Mouse (Mus musculus) stomach, embryonic 16.5 days (tissue): Measurements from ENCODE around the gene Lmna. TPM values are rescaled to one million over a fixed set of nuclear protein-coding genes. Genes with fewer than 3 reads are reported as not detected.
A peak's percentile ranks its signal among the peaks of the same experiment; 100 is the strongest.

Experiments
- ATAC-seq: fragments of 200-750 bp; cut with Nextera tagmentation; 2 replicates; pipeline ENCODE4 v1.8.0; 2017; ENCODE audit warnings: moderate number of reproducible peaks, moderate TSS enrichment; ENCODE audit not compliant: insufficient read depth, low FRiP score
- H3K27ac ChIP-seq: fragments of 300-500 bp; sonication (generic); 2 replicates; pipeline ENCODE4 v1.5.1; 2014; ENCODE audit warnings: low read length
- H3K27me3 ChIP-seq: fragments of 300-500 bp; sonication (generic); 2 replicates; pipeline ENCODE4 v1.6.1; 2014; ENCODE audit warnings: low read length, control low read depth, mixed read lengths; ENCODE audit not compliant: control insufficient read depth, insufficient read depth
- H3K36me3 ChIP-seq: fragments of 300-500 bp; sonication (generic); 2 replicates; pipeline ENCODE4 v1.6.1; 2014; ENCODE audit warnings: low read length; ENCODE audit not compliant: control insufficient read depth, insufficient read depth
- H3K4me1 ChIP-seq: fragments of 300-500 bp; sonication (generic); 2 replicates; pipeline ENCODE4 v1.6.1; 2014; ENCODE audit warnings: low read length, control low read depth, mixed read lengths; ENCODE audit not compliant: control insufficient read depth, insufficient read depth
- H3K4me2 ChIP-seq: fragments of 300-500 bp; sonication (generic); 2 replicates; pipeline ENCODE4 v1.6.1; 2014; ENCODE audit warnings: low read depth, low read length, mixed read lengths
- H3K4me3 ChIP-seq: fragments of 300-500 bp; sonication (generic); replicated peaks from 2 replicates; pipeline ENCODE4 v1.5.1; 2014; ENCODE audit warnings: mild to moderate bottlenecking, low read length
- H3K9ac ChIP-seq: fragments of 300-500 bp; sonication (generic); 2 replicates; pipeline ENCODE4 v1.6.1; 2014; ENCODE audit warnings: low read length
- H3K9me3 ChIP-seq: fragments of 300-500 bp; sonication (generic); replicated peaks from 2 replicates; pipeline ENCODE4 v1.6.1; 2016; ENCODE audit warnings: low read length, control low read depth; ENCODE audit not compliant: control insufficient read depth
- WGBS: fragments of 180-500 bp; shearing (Covaris S2); extraction: QIAGEN DNeasy Blood & Tissue Kit; methylation state at CpG from one replicate; pipeline ENCODE4 v1.1.7; 2014; 5-methylcytosine and 5-hydroxymethylcytosine counted together
- polyA plus RNA-seq: library from polyadenylated mRNA; unstranded; fragments of >200 nt; fragmentation: Nextera tagmentation; extraction: Ambion mirVana; gene quantifications from 2 replicates; pipeline ENCODE4 v1.2.1, GENCODE M21; 2015

Lmna gene
- polyA plus RNA-seq, 1 experiment from 2014 or later, result 266 TPM

- Histone ChIP-seq H3K36me3 (no peaks in the 10 kb centered on the region), H3K27me3 (no peaks in the 10 kb centered on the region), H3K4me3 (no peak overlapping the region), H3K4me2 (no peak overlapping the region), H3K27ac (peak overlapping the region; percentile 28; the same call in 1 of the 2 replicates), H3K4me1 (peaks cover 42% of the 10 kb centered on the region), H3K9ac (no peak overlapping the region), H3K9me3 (no peaks in the 10 kb centered on the region)
- 70% methylated on average over 10 of the region's 10 CpGs for WGBS
- ATAC-seq, result no peak
These were observed 4.7 kb upstream of the Lmna start for GRCm38 (mm10) chr3:88514231-88515094.

GRCm38 (mm10) chr3:88513546-88514115 is 3.9 kb upstream of the Lmna start:
- 71% methylated on average over 7 of the region's 7 CpGs for WGBS
- H3K27me3 ChIP-seq, result no peaks in the 10 kb centered on the region
- no peak for ATAC-seq
- H3K9ac ChIP-seq, result peak overlapping the region; percentile 36; the same call in 1 of the 2 replicates
- H3K36me3 ChIP-seq, result no peaks in the 10 kb centered on the region
- peaks cover 46% of the 10 kb centered on the region for H3K4me1 ChIP-seq
- H3K4me2 ChIP-seq, result no peak overlapping the region
- no peaks in the 10 kb centered on the region for H3K9me3 ChIP-seq
- peak overlapping the region; percentile 28 for H3K27ac ChIP-seq
- no peak overlapping the region for H3K4me3 ChIP-seq

- Histone ChIP-seq H3K4me2 (no peak overlapping the region; the same call in 1 of the 2 replicates), H3K36me3 (no peaks in the 10 kb centered on the region), H3K4me3 (no peak overlapping the region), H3K27ac (peak overlapping the region; percentile 73), H3K9me3 (no peaks in the 10 kb centered on the region), H3K4me1 (peaks cover 46% of the 10 kb centered on the region), H3K27me3 (no peaks in the 10 kb centered on the region), H3K9ac (peak overlapping the region; percentile 38; the same call in 1 of the 2 replicates)
- WGBS, result 42% methylated on average over 12 of the region's 15 CpGs
- ATAC-seq, result no peak
These were observed 3.3 kb upstream of the Lmna start for GRCm38 (mm10) chr3:88512896-88513545.

- Histone ChIP-seq H3K9ac (peak overlapping the region; percentile 38; the same call in 1 of the 2 replicates), H3K27ac (peak overlapping the region; percentile 73), H3K9me3 (no peaks in the 10 kb centered on the region), H3K4me2 (no peak overlapping the region; the same call in 1 of the 2 replicates), H3K4me1 (peaks cover 46% of the 10 kb centered on the region), H3K27me3 (no peaks in the 10 kb centered on the region), H3K36me3 (no peaks in the 10 kb centered on the region), H3K4me3 (no peak overlapping the region)
- no peak for ATAC-seq
- WGBS, result 39% methylated on average over 6 of the region's 6 CpGs
These were observed 2.6 kb upstream of the Lmna start for GRCm38 (mm10) chr3:88512141-88512895.

GRCm38 (mm10) chr3:88511559-88511958 is 1.8 kb upstream of the Lmna start:
- Histone ChIP-seq H3K27ac (peak overlapping the region; percentile 73; the same call in 1 of the 2 replicates), H3K4me2 (no peak overlapping the region), H3K9ac (no peak overlapping the region; the same call in 1 of the 2 replicates), H3K4me1 (peaks cover 46% of the 10 kb centered on the region), H3K27me3 (no peaks in the 10 kb centered on the region), H3K4me3 (no peak overlapping the region), H3K36me3 (no peaks in the 10 kb centered on the region), H3K9me3 (no peaks in the 10 kb centered on the region)
- 43% methylated on average over 4 of the region's 4 CpGs for WGBS
- ATAC-seq, result no peak

GRCm38 (mm10) chr3:88510421-88511289 is 899 bp upstream of the Lmna start:
- peak overlapping the region; percentile 95 for H3K27ac ChIP-seq
- no peaks in the 10 kb centered on the region for H3K9me3 ChIP-seq
- 44% methylated on average over 13 of the region's 13 CpGs for WGBS
- H3K27me3 ChIP-seq, result no peaks in the 10 kb centered on the region
- H3K4me1 ChIP-seq, result peaks cover 46% of the 10 kb centered on the region
- peak overlapping the region; percentile 51 for H3K4me3 ChIP-seq
- peak overlapping the region; percentile 62 for H3K4me2 ChIP-seq
- no peaks in the 10 kb centered on the region for H3K36me3 ChIP-seq
- ATAC-seq, result no peak
- peak overlapping the region; percentile 78 for H3K9ac ChIP-seq

GRCm38 (mm10) chr3:88509250-88509649 is 506 bp downstream of the Lmna start:
- Histone ChIP-seq H3K27me3 (no peaks in the 10 kb centered on the region), H3K9me3 (no peaks in the 10 kb centered on the region), H3K4me2 (peak overlapping the region; percentile 62), H3K4me1 (peaks cover 44% of the 10 kb centered on the region), H3K36me3 (no peaks in the 10 kb centered on the region), H3K27ac (peak overlapping the region; percentile 95), H3K4me3 (peak overlapping the region; percentile 51), H3K9ac (peak overlapping the region; percentile 78)
- 54% methylated on average over 3 of the region's 3 CpGs for WGBS
- no peak for ATAC-seq

GRCm38 (mm10) chr3:88505765-88506164 is 4.0 kb downstream of the Lmna start:
- no peaks in the 10 kb centered on the region for H3K36me3 ChIP-seq
- WGBS, result 40% methylated on average over 7 of the region's 7 CpGs
- H3K27ac ChIP-seq, result peak overlapping the region; percentile 43

More at GRCm38 (mm10) chr3:88505765-88506164, 4.0 kb downstream of the Lmna start:
- H3K4me3 ChIP-seq, result no peak overlapping the region
- H3K27me3 ChIP-seq, result no peaks in the 10 kb centered on the region
- ATAC-seq, result no peak
- H3K4me2 ChIP-seq, result no peak overlapping the region
- H3K4me1 ChIP-seq, result peaks cover 35% of the 10 kb centered on the region
- H3K9ac ChIP-seq, result no peak overlapping the region
- H3K9me3 ChIP-seq, result no peaks in the 10 kb centered on the region
